Mouse (Mus musculus): ENCODE results near the gene Smap1.

- no peak for TF ChIP-seq TAL1 (IDR thresholded peaks at IDR 0.05; ENCODE audit: low read length)
- TF ChIP-seq GATA1 (IDR thresholded peaks at IDR 0.05; ENCODE audit: low read length): no peak
Observed at GRCm38 (mm10) chr1:23903340-23903739, 18.8 kb downstream of the Smap1 start.

All from erythroblast, embryonic 14.5 days (primary cell).